Mouse (Mus musculus) spleen, adult 18-20 months (tissue): Measurements from ENCODE around the gene Crygs.

Experiments used
- DNase-seq, 2 experiments: peaks; one replicate each; pipeline ENCODE4 v3.0.0; 2022; ENCODE audit warnings: mixed read lengths in 2 of 2

Gene Crygs

GRCm38 (mm10) chr16:22811477-22811876 lies at the start of gene Crygs:
TSS of gene Crygs (minus strand) at chr16:22811577.
- no peak for DNase-seq

- DNase-seq = peak; percentile 92 to 97
These were observed 46.2 kb upstream of the Crygs start, which contains the start of the genes Tbccd1 and Dnajb11 for GRCm38 (mm10) chr16:22857431-22858113. TSS of gene Tbccd1 (minus strand) at chr16:22857669. TSS of gene Dnajb11 (plus strand) at chr16:22857845.

GRCm38 (mm10) chr16:22856773-22857172 lies 45.4 kb upstream of the Crygs start:
- DNase-seq = no peak

GRCm38 (mm10) chr16:22852709-22853108 lies 41.3 kb upstream of the Crygs start:
- no peak for DNase-seq

GRCm38 (mm10) chr16:22848331-22848730 lies 37.0 kb upstream of the Crygs start:
- DNase-seq = no peak

- DNase-seq = no peak
These were observed 36.3 kb upstream of the Crygs start for GRCm38 (mm10) chr16:22847686-22848085.

GRCm38 (mm10) chr16:22845481-22845880 lies 34.1 kb upstream of the Crygs start:
- no peak for DNase-seq

GRCm38 (mm10) chr16:22844834-22845233 lies 33.5 kb upstream of the Crygs start:
- no peak for DNase-seq

GRCm38 (mm10) chr16:22844061-22844801 lies 32.9 kb upstream of the Crygs start:
- DNase-seq = peak in 1 of 2 experiments; percentile 15

- DNase-seq = no peak
These were observed 31.5 kb upstream of the Crygs start for GRCm38 (mm10) chr16:22842871-22843270.

- no peak for DNase-seq
These were observed 27.9 kb upstream of the Crygs start for GRCm38 (mm10) chr16:22839146-22839857.

GRCm38 (mm10) chr16:22832932-22833525 lies 21.7 kb upstream of the Crygs start:
- DNase-seq = no peak

GRCm38 (mm10) chr16:22820731-22821130 lies 9.4 kb upstream of the Crygs start:
- DNase-seq = no peak

- peak in 1 of 2 experiments; percentile 57 for DNase-seq
These were observed 3.8 kb downstream of the Crygs start for GRCm38 (mm10) chr16:22807468-22808070.

GRCm38 (mm10) chr16:22802786-22803185 lies 8.6 kb downstream of the Crygs start:
- DNase-seq = no peak

- no peak for DNase-seq
These were observed 10.6 kb downstream of the Crygs start for GRCm38 (mm10) chr16:22800849-22801109.

GRCm38 (mm10) chr16:22800026-22800848 lies 11.1 kb downstream of the Crygs start:
- no peak for DNase-seq

GRCm38 (mm10) chr16:22798520-22798919 lies 12.9 kb downstream of the Crygs start:
- no peak for DNase-seq

- DNase-seq = no peak
These were observed 13.9 kb downstream of the Crygs start for GRCm38 (mm10) chr16:22797521-22797920.

- no peak for DNase-seq
These were observed 15.9 kb downstream of the Crygs start for GRCm38 (mm10) chr16:22795497-22795896.

- DNase-seq = no peak
These were observed 20.1 kb downstream of the Crygs start for GRCm38 (mm10) chr16:22791235-22791634.

GRCm38 (mm10) chr16:22789908-22790367 lies 21.4 kb downstream of the Crygs start:
- no peak for DNase-seq
